Mouse (Mus musculus) olfactory bulb, adult 2 months (tissue): ENCODE results near the gene Tm4sf4.

Experiments
- CTCF ChIP-seq: fragments of 200-500 bp; IDR thresholded peaks from 2 replicates; pipeline ENCODE4 v1.5.1; 2012; ENCODE audit warnings: low read depth, mild to moderate bottlenecking, low read length, moderate library complexity; ENCODE audit not compliant: insufficient read depth
- POLR2A ChIP-seq: fragments of 200-500 bp; IDR thresholded peaks from 2 replicates; pipeline ENCODE4 v1.6.1; 2012; ENCODE audit warnings: mild to moderate bottlenecking, low read depth, low read length, moderate library complexity; ENCODE audit not compliant: insufficient read depth

DNA sequence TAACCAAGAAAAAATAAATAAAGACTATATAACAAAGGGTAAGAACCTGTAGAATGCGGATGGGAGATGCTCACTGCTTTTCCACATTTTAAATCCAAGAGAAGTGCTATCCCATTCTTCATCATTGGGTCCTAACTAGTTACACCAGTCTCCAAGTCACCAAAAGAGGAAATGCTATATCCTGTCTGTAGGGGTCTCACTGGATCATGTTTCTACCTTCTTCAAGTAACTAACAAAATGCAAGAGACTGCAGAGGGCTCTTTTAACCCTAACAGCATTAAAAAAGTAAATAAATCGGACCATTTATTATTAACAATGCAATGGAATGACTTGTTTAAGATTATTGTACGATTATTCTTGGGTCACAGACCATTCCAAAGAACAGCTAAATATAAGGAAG is 41.2 kb downstream of the Tm4sf4 start:
- TF ChIP-seq CTCF = no peak
- TF ChIP-seq POLR2A = no peak
